Mouse (Mus musculus): ENCODE results near the gene Ugt1a7c. TPM values are rescaled to one million over a fixed set of nuclear protein-coding genes. Genes with fewer than 3 reads are reported as not detected.

The Ugt1a7c gene
- polyA plus RNA-seq, 1 experiment from 2014 or later = 1.1 TPM

DNA sequence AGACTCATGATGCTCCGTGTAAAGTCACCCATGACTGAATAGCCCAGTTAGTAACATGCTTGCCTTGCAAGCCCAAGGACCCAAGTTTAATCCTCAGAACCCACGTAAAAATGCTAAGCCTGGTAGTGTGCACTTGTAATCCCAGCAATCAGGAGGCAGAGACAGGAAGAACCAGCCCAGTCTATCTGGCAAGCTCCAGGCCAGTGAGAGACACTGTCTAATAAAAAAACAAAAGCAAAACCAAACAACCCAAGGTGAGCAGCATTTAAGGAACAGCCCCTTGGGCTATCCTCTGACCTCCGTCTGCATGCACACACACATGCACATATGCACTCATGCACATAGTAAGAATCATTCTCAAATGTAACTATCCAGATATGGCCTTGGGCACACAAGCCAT, 134.7 kb downstream of the Ugt1a7c start:
- Histone ChIP-seq H3K27ac (ENCODE audit: low read length) (no peak overlapping the region), H3K4me2 (ENCODE audit: low read depth, low read length) (no peak overlapping the region), H3K36me3 (ENCODE audit: control insufficient read depth, insufficient read depth) (no peaks in the 10 kb centered on the region), H3K4me3 (ENCODE audit: low read length) (no peak overlapping the region), H3K27me3 (ENCODE audit: control insufficient read depth, insufficient read depth, low read length) (no peaks in the 10 kb centered on the region), H3K9me3 (replicated peaks; ENCODE audit: control insufficient read depth, low read length) (peaks cover 92% of the 10 kb centered on the region), H3K9ac (ENCODE audit: low read length) (no peak overlapping the region), H3K4me1 (ENCODE audit: control insufficient read depth, insufficient read depth, low read length) (no peaks in the 10 kb centered on the region)
- ATAC-seq (replicated peaks; ENCODE audit: extremely low read depth, insufficient read depth, low FRiP score) = no peak
- 67% methylated on average over 3 of the region's 3 CpGs for WGBS

DNA sequence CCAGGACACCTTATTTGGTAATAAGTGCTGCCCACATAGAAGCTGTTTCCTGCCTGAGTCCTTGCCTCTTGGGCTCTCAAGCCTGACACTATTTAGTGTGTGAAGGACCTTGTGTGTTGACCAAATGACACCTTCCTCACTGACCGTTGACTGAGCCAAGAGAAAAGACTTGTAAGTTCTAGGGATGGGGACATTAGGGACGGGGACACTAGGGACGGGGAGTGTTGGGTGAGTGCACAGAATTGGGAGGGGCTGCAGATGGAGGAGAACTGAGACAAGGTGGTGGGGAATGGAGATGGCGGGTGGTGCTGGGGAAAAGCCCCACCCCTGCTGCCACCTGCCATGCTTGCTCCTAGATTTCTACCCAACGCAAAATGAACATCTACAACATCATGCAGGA, 135.1 kb downstream of the Ugt1a7c start:
- no peak overlapping the region for H3K27ac ChIP-seq (ENCODE audit: low read length)
- peaks cover 95% of the 10 kb centered on the region for H3K9me3 ChIP-seq (replicated peaks; ENCODE audit: control insufficient read depth, low read length)
- WGBS = 76% methylated on average over 5 of the region's 5 CpGs
- no peak overlapping the region for H3K4me2 ChIP-seq (ENCODE audit: low read depth, low read length)
- H3K4me3 ChIP-seq (ENCODE audit: low read length) = no peak overlapping the region
- no peaks in the 10 kb centered on the region for H3K27me3 ChIP-seq (ENCODE audit: control insufficient read depth, insufficient read depth, low read length)
- no peak overlapping the region for H3K9ac ChIP-seq (ENCODE audit: low read length)
- H3K4me1 ChIP-seq (ENCODE audit: control insufficient read depth, insufficient read depth, low read length) = no peaks in the 10 kb centered on the region
- no peaks in the 10 kb centered on the region for H3K36me3 ChIP-seq (ENCODE audit: control insufficient read depth, insufficient read depth)
- no peak for ATAC-seq (replicated peaks; ENCODE audit: extremely low read depth, insufficient read depth, low FRiP score)

DNA sequence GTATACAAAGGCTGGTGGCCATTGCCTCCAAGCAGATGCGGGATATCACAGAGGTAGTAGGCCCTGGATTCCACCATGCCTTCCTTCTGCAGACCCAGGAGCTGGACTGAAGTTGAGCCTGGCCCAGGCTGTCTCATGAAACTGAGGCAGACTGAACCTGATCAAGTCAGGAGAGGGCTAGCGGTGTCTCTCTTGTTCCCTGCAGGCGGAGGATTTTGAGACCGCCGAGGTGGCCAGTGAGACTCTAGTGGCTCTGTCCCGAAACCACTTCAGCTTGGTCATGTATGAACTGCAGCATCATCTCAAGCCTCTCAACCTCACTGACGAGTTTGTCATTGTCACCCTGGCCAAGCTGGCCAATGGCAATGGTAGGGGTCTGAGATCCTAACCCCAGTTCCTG, 135.6 kb downstream of the Ugt1a7c start:
- no peaks in the 10 kb centered on the region for H3K36me3 ChIP-seq (ENCODE audit: control insufficient read depth, insufficient read depth)
- 70% methylated on average over 7 of the region's 7 CpGs for WGBS
- H3K4me2 ChIP-seq (ENCODE audit: low read depth, low read length) = no peak overlapping the region
- H3K9me3 ChIP-seq (replicated peaks; ENCODE audit: control insufficient read depth, low read length) = peaks cover 98% of the 10 kb centered on the region
- H3K27ac ChIP-seq (ENCODE audit: low read length) = no peak overlapping the region
- no peaks in the 10 kb centered on the region for H3K27me3 ChIP-seq (ENCODE audit: control insufficient read depth, insufficient read depth, low read length)
- H3K9ac ChIP-seq (ENCODE audit: low read length) = no peak overlapping the region
- no peak overlapping the region for H3K4me3 ChIP-seq (ENCODE audit: low read length)
- no peak for ATAC-seq (replicated peaks; ENCODE audit: extremely low read depth, insufficient read depth, low FRiP score)
- H3K4me1 ChIP-seq (ENCODE audit: control insufficient read depth, insufficient read depth, low read length) = no peaks in the 10 kb centered on the region

- Histone ChIP-seq H3K36me3 (ENCODE audit: control insufficient read depth, insufficient read depth) (no peaks in the 10 kb centered on the region), H3K4me3 (ENCODE audit: low read length) (no peak overlapping the region), H3K27me3 (ENCODE audit: control insufficient read depth, insufficient read depth, low read length) (no peaks in the 10 kb centered on the region), H3K27ac (ENCODE audit: low read length) (no peak overlapping the region), H3K9ac (ENCODE audit: low read length) (no peak overlapping the region), H3K9me3 (replicated peaks; ENCODE audit: control insufficient read depth, low read length) (peaks cover 92% of the 10 kb centered on the region), H3K4me1 (ENCODE audit: control insufficient read depth, insufficient read depth, low read length) (no peaks in the 10 kb centered on the region), H3K4me2 (ENCODE audit: low read depth, low read length) (no peak overlapping the region)
- ATAC-seq (replicated peaks; ENCODE audit: extremely low read depth, insufficient read depth, low FRiP score) = no peak
- WGBS = 65% methylated on average over 6 of the region's 6 CpGs
Observed at GRCm38 (mm10) chr1:88230981-88231802, 136.3 kb downstream of the Ugt1a7c start.

- Histone ChIP-seq H3K4me1 (ENCODE audit: control insufficient read depth, insufficient read depth, low read length) (no peaks in the 10 kb centered on the region), H3K4me2 (ENCODE audit: low read depth, low read length) (no peak overlapping the region), H3K9me3 (replicated peaks; ENCODE audit: control insufficient read depth, low read length) (peaks cover 90% of the 10 kb centered on the region), H3K27me3 (ENCODE audit: control insufficient read depth, insufficient read depth, low read length) (no peaks in the 10 kb centered on the region), H3K9ac (ENCODE audit: low read length) (no peak overlapping the region), H3K4me3 (ENCODE audit: low read length) (no peak overlapping the region), H3K36me3 (ENCODE audit: control insufficient read depth, insufficient read depth) (no peaks in the 10 kb centered on the region), H3K27ac (ENCODE audit: low read length) (no peak overlapping the region)
- no peak for ATAC-seq (replicated peaks; ENCODE audit: extremely low read depth, insufficient read depth, low FRiP score)
- 56% methylated on average over 7 of the region's 7 CpGs for WGBS
Observed at GRCm38 (mm10) chr1:88231803-88232499, 137.1 kb downstream of the Ugt1a7c start.

DNA sequence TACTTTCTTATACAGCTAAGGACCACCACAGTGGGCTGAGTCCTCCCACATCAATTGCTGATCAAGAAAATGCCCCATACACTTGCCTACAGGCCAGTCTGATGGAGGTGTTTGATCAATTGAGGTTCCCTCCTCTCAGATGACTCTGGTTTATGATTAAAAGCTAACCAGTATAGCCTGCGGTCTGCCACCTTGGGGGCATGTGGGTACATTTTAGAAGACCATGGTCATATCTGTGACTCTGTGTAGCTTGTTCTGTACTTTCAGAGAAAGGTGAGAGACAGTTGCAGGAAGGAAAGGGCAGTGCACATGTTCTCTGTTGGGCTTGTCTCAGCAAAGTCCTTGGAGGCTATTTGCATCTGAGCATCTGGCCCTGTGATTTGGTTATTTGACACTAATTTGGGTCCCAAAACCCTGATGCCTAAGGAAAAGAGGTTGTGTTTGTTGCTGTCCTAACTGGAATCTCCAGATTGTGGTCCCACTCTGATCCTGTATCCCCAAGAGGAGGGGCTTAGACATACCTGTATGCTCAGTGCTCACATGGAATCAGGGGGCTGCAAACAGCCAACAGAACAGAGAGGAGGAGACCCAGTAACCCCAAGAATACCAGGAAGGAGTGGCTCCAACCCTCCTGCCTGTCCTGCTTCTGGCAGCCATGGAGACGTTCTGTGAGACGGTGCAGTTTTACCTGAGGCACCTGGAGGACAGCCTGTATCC, 138.0 kb downstream of the Ugt1a7c start:
- Histone ChIP-seq H3K9me3 (replicated peaks; ENCODE audit: control insufficient read depth, low read length) (peaks cover 90% of the 10 kb centered on the region), H3K27ac (ENCODE audit: low read length) (no peak overlapping the region), H3K4me2 (ENCODE audit: low read depth, low read length) (no peak overlapping the region), H3K4me1 (ENCODE audit: control insufficient read depth, insufficient read depth, low read length) (no peaks in the 10 kb centered on the region), H3K4me3 (ENCODE audit: low read length) (no peak overlapping the region), H3K27me3 (ENCODE audit: control insufficient read depth, insufficient read depth, low read length) (no peaks in the 10 kb centered on the region), H3K9ac (ENCODE audit: low read length) (no peak overlapping the region), H3K36me3 (ENCODE audit: control insufficient read depth, insufficient read depth) (no peaks in the 10 kb centered on the region)
- WGBS = 47% methylated on average over 3 of the region's 3 CpGs
- no peak for ATAC-seq (replicated peaks; ENCODE audit: extremely low read depth, insufficient read depth, low FRiP score)

DNA sequence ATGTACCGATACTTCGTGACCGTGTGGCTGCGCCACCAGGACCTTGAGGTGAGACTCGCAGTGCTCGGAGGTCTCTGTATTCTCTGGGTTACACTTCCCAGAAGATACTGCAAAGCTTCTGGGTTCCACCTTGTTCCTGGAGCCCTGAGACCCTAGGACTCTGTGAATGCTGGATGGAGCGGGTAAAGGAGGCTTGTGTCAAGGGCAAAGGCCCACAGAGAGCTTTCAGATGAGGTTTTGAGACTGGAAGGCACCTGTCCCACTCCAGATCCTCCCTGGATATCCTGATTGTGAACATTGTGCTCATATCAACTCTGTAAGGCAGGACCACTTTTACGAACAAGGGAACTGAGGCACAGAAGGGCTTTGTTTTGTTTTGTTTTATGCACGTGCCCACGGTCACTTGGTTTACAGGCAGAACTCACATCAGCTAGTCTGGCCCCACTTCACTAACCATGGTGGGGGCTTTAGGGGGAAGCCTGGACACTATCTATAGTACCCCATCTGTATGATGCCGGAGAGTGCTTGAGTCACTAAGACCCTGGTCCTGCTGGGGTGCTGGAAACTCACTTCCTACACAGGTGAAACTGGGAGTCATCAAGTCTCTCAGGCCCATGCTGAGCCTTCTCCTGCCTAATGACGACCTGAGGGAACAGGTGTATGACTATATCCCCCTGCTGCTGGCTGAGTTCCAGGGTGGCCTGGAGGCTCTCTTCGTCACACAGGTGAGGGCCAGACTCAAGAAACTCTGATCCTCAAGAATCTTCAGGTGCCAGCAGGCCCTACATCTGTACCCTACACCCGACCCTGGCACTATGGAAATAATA, 138.8 kb downstream of the Ugt1a7c start:
- H3K27me3 ChIP-seq (ENCODE audit: control insufficient read depth, insufficient read depth, low read length) = no peaks in the 10 kb centered on the region
- WGBS = 60% methylated on average over 14 of the region's 14 CpGs
- no peak overlapping the region for H3K27ac ChIP-seq (ENCODE audit: low read length)
- no peaks in the 10 kb centered on the region for H3K36me3 ChIP-seq (ENCODE audit: control insufficient read depth, insufficient read depth)
- H3K4me2 ChIP-seq (ENCODE audit: low read depth, low read length) = no peak overlapping the region
- peaks cover 90% of the 10 kb centered on the region for H3K9me3 ChIP-seq (replicated peaks; ENCODE audit: control insufficient read depth, low read length)
- no peaks in the 10 kb centered on the region for H3K4me1 ChIP-seq (ENCODE audit: control insufficient read depth, insufficient read depth, low read length)
- H3K9ac ChIP-seq (ENCODE audit: low read length) = no peak overlapping the region
- ATAC-seq (replicated peaks; ENCODE audit: extremely low read depth, insufficient read depth, low FRiP score) = no peak
- H3K4me3 ChIP-seq (ENCODE audit: low read length) = no peak overlapping the region

DNA sequence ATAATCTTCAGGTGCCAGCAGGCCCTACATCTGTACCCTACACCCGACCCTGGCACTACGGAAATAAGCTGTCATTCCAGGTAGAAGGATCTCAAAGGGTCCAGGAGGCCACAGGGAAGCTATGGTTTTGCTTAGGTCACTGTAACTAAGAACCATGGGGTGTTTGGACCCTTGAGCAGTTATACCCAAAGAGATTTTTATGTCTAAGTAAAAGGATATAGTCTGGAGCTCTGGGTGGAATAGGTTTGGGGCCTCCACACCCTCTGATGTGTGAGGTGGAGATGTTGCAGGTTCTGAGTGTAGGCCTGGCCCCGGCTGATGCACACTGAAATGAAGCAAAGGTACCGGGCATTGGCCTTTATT, 139.4 kb downstream of the Ugt1a7c start:
- Histone ChIP-seq H3K4me2 (ENCODE audit: low read depth, low read length) (no peak overlapping the region), H3K4me1 (ENCODE audit: control insufficient read depth, insufficient read depth, low read length) (no peaks in the 10 kb centered on the region), H3K36me3 (ENCODE audit: control insufficient read depth, insufficient read depth) (no peaks in the 10 kb centered on the region), H3K9me3 (replicated peaks; ENCODE audit: control insufficient read depth, low read length) (peaks cover 90% of the 10 kb centered on the region), H3K9ac (ENCODE audit: low read length) (no peak overlapping the region), H3K27me3 (ENCODE audit: control insufficient read depth, insufficient read depth, low read length) (no peaks in the 10 kb centered on the region), H3K4me3 (ENCODE audit: low read length) (no peak overlapping the region), H3K27ac (ENCODE audit: low read length) (no peak overlapping the region)
- 50% methylated on average over 4 of the region's 4 CpGs for WGBS
- no peak for ATAC-seq (replicated peaks; ENCODE audit: extremely low read depth, insufficient read depth, low FRiP score)
